Mouse (Mus musculus) hindbrain, embryonic 13.5 days (tissue): Measurements from ENCODE around the gene Slc25a33. TPM values are rescaled to one million over a fixed set of nuclear protein-coding genes. Genes with fewer than 3 reads are reported as not detected.
A peak's percentile ranks its signal among the peaks of the same experiment; 100 is the strongest.

ENCODE experiments used
- ATAC-seq: fragments of 200-750 bp; cut with Nextera tagmentation; 2 replicates; pipeline ENCODE4 v1.8.0; 2017; ENCODE audit warnings: moderate TSS enrichment; ENCODE audit not compliant: low FRiP score
- H3K27ac ChIP-seq: fragments of 300-500 bp; sonication (generic); 2 replicates; pipeline ENCODE4 v1.5.1; 2015; ENCODE audit warnings: inconsistent platforms, mild to moderate bottlenecking, moderate library complexity
- H3K27me3 ChIP-seq: fragments of 300-500 bp; sonication (generic); 2 replicates; pipeline ENCODE4 v1.6.1; 2015; ENCODE audit warnings: mild to moderate bottlenecking, inconsistent platforms
- H3K36me3 ChIP-seq: fragments of 300-500 bp; sonication (generic); 2 replicates; pipeline ENCODE4 v1.6.1; 2015; ENCODE audit warnings: mild to moderate bottlenecking, inconsistent platforms
- H3K4me1 ChIP-seq: fragments of 300-500 bp; sonication (generic); replicated peaks from 2 replicates; pipeline ENCODE4 v1.6.1; 2015; ENCODE audit warnings: inconsistent platforms
- H3K4me2 ChIP-seq: fragments of 300-500 bp; sonication (generic); 2 replicates; pipeline ENCODE4 v1.6.1; 2015; ENCODE audit warnings: inconsistent platforms, mild to moderate bottlenecking, moderate library complexity
- H3K4me3 ChIP-seq: fragments of 300-500 bp; sonication (generic); 2 replicates; pipeline ENCODE4 v1.5.1; 2015; ENCODE audit warnings: mild to moderate bottlenecking, inconsistent platforms
- H3K9ac ChIP-seq: fragments of 300-500 bp; sonication (generic); 2 replicates; pipeline ENCODE4 v1.6.1; 2015; ENCODE audit warnings: mild to moderate bottlenecking, inconsistent platforms
- H3K9me3 ChIP-seq: fragments of 300-500 bp; sonication (generic); 2 replicates; pipeline ENCODE4 v1.6.1; 2016; ENCODE audit warnings: inconsistent platforms
- WGBS: fragments of 180-500 bp; shearing (Covaris S2); methylation state at CpG from one replicate; pipeline ENCODE4 v1.1.7; 2015; 5-methylcytosine and 5-hydroxymethylcytosine counted together
- polyA plus RNA-seq: library from polyadenylated mRNA; unstranded; fragments of >200 nt; fragmentation: Nextera tagmentation; extraction: Ambion mirVana; gene quantifications from 2 replicates; pipeline ENCODE4 v1.2.1, GENCODE M21; 2015

The Slc25a33 gene
- polyA plus RNA-seq, 1 experiment from 2014 or later = 28.3 TPM

DNA sequence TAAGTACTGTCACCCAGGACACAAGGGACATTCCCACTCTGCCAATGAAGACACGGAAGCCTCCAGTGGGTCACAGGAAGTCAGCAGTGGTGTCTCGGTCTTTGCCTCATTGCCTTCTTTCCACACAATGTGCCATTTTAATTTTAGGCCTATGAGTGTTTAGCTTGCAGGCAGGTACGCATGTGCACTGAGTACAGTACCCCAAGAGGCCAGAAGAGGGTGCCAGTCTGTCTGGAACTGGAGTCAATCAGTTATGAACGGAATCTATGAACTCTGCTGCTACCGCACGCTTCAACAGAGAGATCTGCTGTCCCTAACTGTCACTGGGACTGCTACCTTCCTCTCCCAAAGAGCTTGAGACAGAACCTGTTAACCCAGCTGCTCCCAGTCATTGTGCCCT is 54.4 kb downstream of the Slc25a33 start:
- H3K4me1 ChIP-seq = peaks cover 23% of the 10 kb centered on the region
- no peak for ATAC-seq
- H3K27me3 ChIP-seq = no peaks in the 10 kb centered on the region
- no peaks in the 10 kb centered on the region for H3K9me3 ChIP-seq
- no peak overlapping the region for H3K4me2 ChIP-seq
- H3K27ac ChIP-seq = no peak overlapping the region
- 82% methylated on average over 6 of the region's 6 CpGs for WGBS
- no peak overlapping the region for H3K4me3 ChIP-seq
- H3K9ac ChIP-seq = no peak overlapping the region
- H3K36me3 ChIP-seq = peaks cover 83% of the 10 kb centered on the region

DNA sequence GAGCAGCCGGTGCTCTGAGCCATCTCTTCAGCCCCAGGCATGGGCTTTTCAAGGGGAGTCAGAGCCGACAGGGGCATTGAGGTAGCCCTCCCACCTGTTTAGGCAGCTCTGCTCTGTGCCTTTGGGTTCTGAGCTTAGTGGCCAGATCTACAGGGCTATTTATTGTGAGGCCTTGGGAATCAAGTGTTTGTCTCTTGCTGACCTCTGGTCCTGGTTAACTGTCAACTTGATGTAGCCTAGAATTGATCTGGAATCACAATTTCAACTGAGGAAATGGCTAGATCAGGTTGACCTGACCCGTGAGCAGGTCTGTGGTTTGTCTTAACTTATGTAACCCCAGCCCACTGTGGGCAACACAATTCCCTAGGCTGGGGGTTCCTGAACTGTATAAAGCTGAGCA is 59.5 kb downstream of the Slc25a33 start:
- peaks cover 49% of the 10 kb centered on the region for H3K36me3 ChIP-seq
- H3K27ac ChIP-seq = no peak overlapping the region
- H3K4me1 ChIP-seq = peaks cover 11% of the 10 kb centered on the region
- H3K4me3 ChIP-seq = no peak overlapping the region
- H3K27me3 ChIP-seq = no peaks in the 10 kb centered on the region
- H3K9ac ChIP-seq = no peak overlapping the region
- no peaks in the 10 kb centered on the region for H3K9me3 ChIP-seq
- no peak overlapping the region for H3K4me2 ChIP-seq
- 82% methylated on average over 3 of the region's 3 CpGs for WGBS
- no peak for ATAC-seq

DNA sequence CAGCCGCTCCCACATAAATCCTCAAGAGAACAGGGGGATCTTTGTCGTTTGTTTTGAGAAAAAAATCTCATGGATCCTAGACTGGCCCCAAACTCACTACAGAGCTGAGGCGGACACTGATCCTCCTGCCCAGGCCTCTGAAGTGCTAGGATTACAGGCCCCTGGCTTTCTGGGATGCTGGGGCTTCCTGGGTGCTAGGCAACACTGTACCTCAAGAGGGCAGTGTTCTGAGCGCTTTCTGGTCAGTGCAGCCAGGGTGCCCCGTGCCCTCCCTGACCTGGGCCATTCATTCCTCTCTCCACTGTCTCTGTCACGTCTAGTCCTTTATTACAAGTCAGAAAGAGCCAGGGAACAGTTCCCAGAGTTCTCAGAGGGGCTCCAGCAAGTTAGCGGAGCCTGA is 62.1 kb downstream of the Slc25a33 start:
- Histone ChIP-seq H3K4me1 (peaks cover 11% of the 10 kb centered on the region), H3K36me3 (peaks cover 24% of the 10 kb centered on the region), H3K9me3 (no peaks in the 10 kb centered on the region), H3K9ac (no peak overlapping the region), H3K27ac (no peak overlapping the region), H3K4me2 (no peak overlapping the region), H3K27me3 (no peaks in the 10 kb centered on the region), H3K4me3 (no peak overlapping the region)
- WGBS = 20% methylated on average over 7 of the region's 7 CpGs
- no peak for ATAC-seq

DNA sequence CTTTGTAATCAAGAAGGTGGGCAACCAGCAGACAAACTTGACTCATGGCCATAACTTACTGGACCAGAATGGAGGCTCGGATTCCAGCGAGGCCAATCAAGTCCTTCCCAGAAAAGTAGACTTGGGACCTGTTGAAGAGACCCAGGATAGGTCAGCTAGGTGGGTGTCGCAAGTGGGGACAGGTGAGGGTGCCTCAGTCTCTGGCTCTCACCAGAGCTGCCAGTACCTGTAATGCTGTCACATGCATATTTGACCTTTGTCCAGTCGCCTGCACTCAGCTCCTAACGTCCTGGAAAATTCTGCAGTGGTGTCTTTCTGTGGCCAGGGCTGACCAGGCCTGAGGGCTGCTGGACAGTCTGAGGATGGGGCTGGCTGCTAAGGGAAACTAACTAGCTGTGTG is 62.6 kb downstream of the Slc25a33 start:
- H3K36me3 ChIP-seq = peaks cover 19% of the 10 kb centered on the region
- H3K4me2 ChIP-seq = no peak overlapping the region
- H3K27ac ChIP-seq = no peak overlapping the region
- no peaks in the 10 kb centered on the region for H3K9me3 ChIP-seq
- no peaks in the 10 kb centered on the region for H3K27me3 ChIP-seq
- no peak overlapping the region for H3K9ac ChIP-seq
- no peak overlapping the region for H3K4me3 ChIP-seq
- 90% methylated on average over 5 of the region's 5 CpGs for WGBS
- ATAC-seq = no peak
- peaks cover 11% of the 10 kb centered on the region for H3K4me1 ChIP-seq

GRCm38 (mm10) chr4:149710510-149710909 is 63.6 kb downstream of the Slc25a33 start:
- H3K4me3 ChIP-seq = no peak overlapping the region
- H3K27ac ChIP-seq = no peak overlapping the region
- peaks cover 11% of the 10 kb centered on the region for H3K4me1 ChIP-seq
- H3K27me3 ChIP-seq = no peaks in the 10 kb centered on the region
- H3K36me3 ChIP-seq = peaks cover 9% of the 10 kb centered on the region
- H3K9me3 ChIP-seq = no peaks in the 10 kb centered on the region
- 0 out of 2 replicates have a peak, but pooled peaks have one; percentile 55 for ATAC-seq
- 22% methylated on average over 5 of the region's 5 CpGs for WGBS
- H3K9ac ChIP-seq = no peak overlapping the region
- no peak overlapping the region for H3K4me2 ChIP-seq

GRCm38 (mm10) chr4:149705941-149706340 is 68.1 kb downstream of the Slc25a33 start:
- 0 out of 2 replicates have a peak, but pooled peaks cover 1% of the 10 kb centered on the region for H3K27me3 ChIP-seq
- no peak overlapping the region for H3K4me3 ChIP-seq
- no peaks in the 10 kb centered on the region for H3K36me3 ChIP-seq
- no peaks in the 10 kb centered on the region for H3K4me1 ChIP-seq
- H3K9me3 ChIP-seq = no peaks in the 10 kb centered on the region
- no peak overlapping the region for H3K27ac ChIP-seq
- 86% methylated on average over 8 of the region's 8 CpGs for WGBS
- H3K9ac ChIP-seq = no peak overlapping the region
- no peak overlapping the region for H3K4me2 ChIP-seq
- no peak for ATAC-seq

- ATAC-seq = no peak
- H3K4me1 ChIP-seq = no peaks in the 10 kb centered on the region
- H3K9ac ChIP-seq = no peak overlapping the region
- no peak overlapping the region for H3K27ac ChIP-seq
- no peaks in the 10 kb centered on the region for H3K36me3 ChIP-seq
- WGBS = 77% methylated on average over 7 of the region's 7 CpGs
- peaks cover 8% of the 10 kb centered on the region for H3K27me3 ChIP-seq
- no peaks in the 10 kb centered on the region for H3K9me3 ChIP-seq
- H3K4me2 ChIP-seq = no peak overlapping the region
- H3K4me3 ChIP-seq = no peak overlapping the region
These were observed 68.8 kb downstream of the Slc25a33 start for GRCm38 (mm10) chr4:149705298-149705697.

DNA sequence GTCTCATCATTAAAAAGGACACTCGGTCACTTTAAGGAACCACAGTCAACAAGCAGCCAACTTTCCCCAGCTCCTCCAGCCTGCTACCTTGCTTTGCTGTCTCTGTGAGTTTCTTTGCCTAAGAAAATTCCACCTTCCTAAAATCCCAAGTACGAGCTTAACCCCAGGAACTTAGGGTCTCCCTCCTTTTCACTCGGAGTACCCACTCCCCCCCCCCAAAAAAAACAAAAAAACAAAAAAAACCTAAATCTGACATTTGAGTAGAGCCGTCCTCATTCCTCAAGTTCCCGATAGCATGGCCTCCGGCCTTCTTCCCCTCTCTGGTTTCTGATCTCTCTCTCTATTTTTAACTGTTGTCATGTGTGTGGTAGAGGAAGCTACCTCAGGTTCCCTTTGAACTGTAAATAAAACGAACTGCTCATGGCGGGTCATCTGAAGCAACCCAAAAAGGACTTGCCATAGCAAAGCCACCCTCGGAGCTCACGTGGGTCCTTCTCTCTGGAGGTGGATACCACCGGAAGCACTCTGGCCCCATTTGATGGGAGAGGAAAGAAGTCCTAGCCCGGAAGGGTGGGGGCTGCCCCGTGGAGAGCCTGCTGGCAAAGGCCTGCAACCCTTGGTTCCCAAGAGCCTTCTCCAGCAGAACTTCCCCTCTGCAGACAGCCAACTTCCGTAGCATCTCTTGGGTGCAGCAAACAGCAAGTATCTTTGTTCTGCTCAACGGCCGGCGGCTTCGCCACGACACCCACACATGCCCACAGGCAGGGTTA is 71.7 kb downstream of the Slc25a33 start, which contains the start of gene Pik3cd:
Gene Pik3cd (minus strand): TSS at position 362 of the 770 bp plus-strand sequence.
- WGBS = 74% methylated on average over 19 of the region's 19 CpGs
- Histone ChIP-seq H3K9me3 (no peaks in the 10 kb centered on the region), H3K27me3 (peaks cover 35% of the 10 kb centered on the region), H3K9ac (no peak within 1 kb of the TSS), H3K27ac (peak within 1 kb of the TSS; percentile 18; the same call in 1 of the 2 replicates), H3K36me3 (no peaks in the 10 kb centered on the region), H3K4me2 (no peak within 1 kb of the TSS), H3K4me1 (peaks cover 10% of the 10 kb centered on the region), H3K4me3 (no peak within 1 kb of the TSS)
- no peak for ATAC-seq

- Histone ChIP-seq H3K9me3 (no peaks in the 10 kb centered on the region), H3K9ac (no peak overlapping the region), H3K27me3 (peaks cover 43% of the 10 kb centered on the region), H3K27ac (no peak overlapping the region), H3K4me3 (no peak overlapping the region), H3K4me1 (peaks cover 14% of the 10 kb centered on the region), H3K4me2 (no peak overlapping the region), H3K36me3 (no peaks in the 10 kb centered on the region)
- ATAC-seq = no peak
- 60% methylated on average over 18 of the region's 18 CpGs for WGBS
These were observed 72.5 kb downstream of the Slc25a33 start for GRCm38 (mm10) chr4:149701426-149702209.

DNA sequence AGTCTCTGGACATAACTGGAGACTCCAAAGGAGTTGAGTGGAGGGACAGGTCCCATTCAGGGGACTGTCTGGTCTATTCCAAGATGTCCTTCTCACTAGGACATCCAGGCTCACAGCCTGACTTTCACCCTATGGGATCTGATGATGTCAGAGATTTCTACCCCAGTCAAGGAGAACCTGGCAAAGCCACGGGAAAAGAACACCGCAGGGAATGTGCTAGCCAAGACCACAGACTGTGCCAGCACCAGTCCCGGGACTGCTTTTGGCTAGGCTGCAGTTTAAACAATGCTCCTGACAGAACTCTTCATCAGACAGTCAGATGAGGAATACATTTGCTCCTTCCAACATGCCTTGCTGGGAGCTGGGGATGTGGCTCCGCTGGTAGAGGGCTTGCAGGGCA is 74.1 kb downstream of the Slc25a33 start:
- Histone ChIP-seq H3K27ac (no peak overlapping the region), H3K4me2 (no peak overlapping the region), H3K27me3 (peaks cover 53% of the 10 kb centered on the region), H3K4me1 (peaks cover 22% of the 10 kb centered on the region), H3K9ac (no peak overlapping the region), H3K36me3 (no peaks in the 10 kb centered on the region), H3K9me3 (no peaks in the 10 kb centered on the region), H3K4me3 (no peak overlapping the region)
- 79% methylated on average over 4 of the region's 4 CpGs for WGBS
- ATAC-seq = no peak

DNA sequence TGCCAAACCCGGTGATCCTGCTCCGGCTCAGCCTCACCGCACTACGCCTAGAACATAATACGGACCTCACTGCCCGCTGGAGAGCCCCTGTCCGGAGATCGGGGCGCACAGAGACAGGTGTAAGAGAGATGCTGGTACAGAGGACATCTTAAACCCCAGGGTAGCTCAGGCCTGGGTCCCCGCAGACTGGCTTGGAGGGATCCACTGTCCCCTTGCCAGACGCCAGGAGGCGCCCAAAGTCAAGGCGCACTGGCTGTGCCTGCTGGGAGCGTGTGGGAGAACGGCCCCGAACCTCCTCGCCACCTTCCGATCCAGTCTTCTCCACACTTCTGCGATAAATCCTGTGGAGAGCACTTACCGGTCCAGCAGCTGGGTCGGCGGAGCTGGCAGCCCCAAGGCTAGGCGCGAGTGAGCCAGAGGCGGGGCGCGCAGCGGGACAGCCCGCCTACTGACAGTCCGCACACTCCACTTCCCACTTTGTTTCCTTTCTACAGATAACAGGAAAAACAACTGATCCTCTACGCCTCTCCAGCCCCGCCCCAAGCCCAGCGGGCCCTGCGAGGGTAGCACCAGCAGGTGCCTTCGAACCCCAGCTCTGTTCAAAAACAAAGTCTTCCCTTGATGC is 75.8 kb downstream of the Slc25a33 start:
- Histone ChIP-seq H3K9ac (peak overlapping the region; percentile 68), H3K4me2 (peak overlapping the region; percentile 74), H3K4me1 (peaks cover 22% of the 10 kb centered on the region), H3K27ac (no peak overlapping the region), H3K36me3 (no peaks in the 10 kb centered on the region), H3K4me3 (peak overlapping the region; percentile 46), H3K27me3 (peaks cover 53% of the 10 kb centered on the region), H3K9me3 (no peaks in the 10 kb centered on the region)
- ATAC-seq = peak; percentile 81
- WGBS = 1% methylated on average over 35 of the region's 35 CpGs

- Histone ChIP-seq H3K9me3 (no peaks in the 10 kb centered on the region), H3K4me1 (peaks cover 22% of the 10 kb centered on the region), H3K27ac (no peak overlapping the region), H3K4me2 (peak overlapping the region; percentile 74), H3K36me3 (no peaks in the 10 kb centered on the region), H3K4me3 (peak overlapping the region; percentile 46), H3K9ac (peak overlapping the region; percentile 68), H3K27me3 (peaks cover 53% of the 10 kb centered on the region)
- ATAC-seq = no peak
- 25% methylated on average over 15 of the region's 15 CpGs for WGBS
These were observed 76.4 kb downstream of the Slc25a33 start for GRCm38 (mm10) chr4:149697506-149698196.
